Mouse (Mus musculus): ENCODE measurements around the gene Slc48a1. TPM values are rescaled to one million over a fixed set of nuclear protein-coding genes. Genes with fewer than 3 reads are reported as not detected.

Slc48a1 gene
- polyA plus RNA-seq, 1 experiment from 2014 or later = 98.9 TPM

- H3K36me3 ChIP-seq (ENCODE audit: control insufficient read depth, insufficient read depth) = no peaks in the 10 kb centered on the region
- no peak overlapping the region for H3K9ac ChIP-seq (ENCODE audit: low read depth, low read length)
- WGBS (ENCODE audit: insufficient replicate concordance) = 48% methylated on average over 3 of the region's 3 CpGs
- no peaks in the 10 kb centered on the region for H3K9me3 ChIP-seq (replicated peaks; ENCODE audit: control insufficient read depth, low read length)
- no peak overlapping the region for H3K27ac ChIP-seq (ENCODE audit: low read length)
- no peaks in the 10 kb centered on the region for H3K27me3 ChIP-seq (ENCODE audit: control insufficient read depth, insufficient read depth, low read depth, low read length)
- no peak overlapping the region for H3K4me2 ChIP-seq (ENCODE audit: low read depth, low read length)
- ATAC-seq (ENCODE audit: low read depth) = peak; percentile 50; the same call in 1 of the 2 replicates
- peaks cover 39% of the 10 kb centered on the region for H3K4me1 ChIP-seq (ENCODE audit: control insufficient read depth, low read depth, low read length)
- no peak overlapping the region for H3K4me3 ChIP-seq (ENCODE audit: low read depth, low read length)
Measured at GRCm38 (mm10) chr15:97839991-97840455, 61.7 kb downstream of the Slc48a1 start.

- Histone ChIP-seq H3K27me3 (ENCODE audit: control insufficient read depth, insufficient read depth, low read depth, low read length) (no peaks in the 10 kb centered on the region), H3K36me3 (ENCODE audit: control insufficient read depth, insufficient read depth) (no peaks in the 10 kb centered on the region), H3K9me3 (replicated peaks; ENCODE audit: control insufficient read depth, low read length) (no peaks in the 10 kb centered on the region), H3K4me2 (ENCODE audit: low read depth, low read length) (no peak overlapping the region), H3K4me1 (ENCODE audit: control insufficient read depth, low read depth, low read length) (peaks cover 47% of the 10 kb centered on the region), H3K4me3 (ENCODE audit: low read depth, low read length) (no peak overlapping the region), H3K9ac (ENCODE audit: low read depth, low read length) (no peak overlapping the region), H3K27ac (ENCODE audit: low read length) (no peak overlapping the region)
- ATAC-seq (ENCODE audit: low read depth) = no peak
- 68% methylated on average over 1 of the region's 1 CpGs for WGBS (ENCODE audit: insufficient replicate concordance)
Measured at GRCm38 (mm10) chr15:97840781-97841180, 62.5 kb downstream of the Slc48a1 start.

- Histone ChIP-seq H3K4me2 (ENCODE audit: low read depth, low read length) (no peak overlapping the region), H3K9ac (ENCODE audit: low read depth, low read length) (no peak overlapping the region), H3K36me3 (ENCODE audit: control insufficient read depth, insufficient read depth) (no peaks in the 10 kb centered on the region), H3K27ac (ENCODE audit: low read length) (no peak overlapping the region), H3K4me3 (ENCODE audit: low read depth, low read length) (no peak overlapping the region), H3K27me3 (ENCODE audit: control insufficient read depth, insufficient read depth, low read depth, low read length) (no peaks in the 10 kb centered on the region), H3K4me1 (ENCODE audit: control insufficient read depth, low read depth, low read length) (peaks cover 49% of the 10 kb centered on the region), H3K9me3 (replicated peaks; ENCODE audit: control insufficient read depth, low read length) (no peaks in the 10 kb centered on the region)
- 58% methylated on average over 6 of the region's 6 CpGs for WGBS (ENCODE audit: insufficient replicate concordance)
- ATAC-seq (ENCODE audit: low read depth) = no peak
Measured at GRCm38 (mm10) chr15:97841383-97841782, 63.1 kb downstream of the Slc48a1 start.

GRCm38 (mm10) chr15:97842058-97842457 is 63.7 kb downstream of the Slc48a1 start:
- 64% methylated on average over 6 of the region's 6 CpGs for WGBS (ENCODE audit: insufficient replicate concordance)
- no peaks in the 10 kb centered on the region for H3K9me3 ChIP-seq (replicated peaks; ENCODE audit: control insufficient read depth, low read length)
- H3K4me3 ChIP-seq (ENCODE audit: low read depth, low read length) = no peak overlapping the region
- H3K36me3 ChIP-seq (ENCODE audit: control insufficient read depth, insufficient read depth) = no peaks in the 10 kb centered on the region
- H3K27me3 ChIP-seq (ENCODE audit: control insufficient read depth, insufficient read depth, low read depth, low read length) = no peaks in the 10 kb centered on the region
- H3K9ac ChIP-seq (ENCODE audit: low read depth, low read length) = no peak overlapping the region
- ATAC-seq (ENCODE audit: low read depth) = no peak
- no peak overlapping the region; the same call in 1 of the 2 replicates for H3K4me2 ChIP-seq (ENCODE audit: low read depth, low read length)
- no peak overlapping the region for H3K27ac ChIP-seq (ENCODE audit: low read length)
- peaks cover 55% of the 10 kb centered on the region for H3K4me1 ChIP-seq (ENCODE audit: control insufficient read depth, low read depth, low read length)

Other genes with a start within 250 kb of the Slc48a1 start
- 6.8 and 7.2 TPM in 2 replicates for gene Rpap3, start 72.7 kb upstream of the Slc48a1 start, polyA plus RNA-seq (2015; fragmentation: Nextera tagmentation; extraction: Ambion mirVana)
- gene Endou, start 47.2 kb upstream of the Slc48a1 start, polyA plus RNA-seq (2015; fragmentation: Nextera tagmentation; extraction: Ambion mirVana) = 0.06 and 0.21 TPM in 2 replicates
- 1.6 and 2.1 TPM in 2 replicates for gene Rapgef3, start 10.5 kb upstream of the Slc48a1 start, polyA plus RNA-seq (2015; fragmentation: Nextera tagmentation; extraction: Ambion mirVana)
- 4.7 and 5.8 TPM in 2 replicates for gene Hdac7, start 66.0 kb downstream of the Slc48a1 start, polyA plus RNA-seq (2015; fragmentation: Nextera tagmentation; extraction: Ambion mirVana)
- gene Vdr, start 132.1 kb downstream of the Slc48a1 start, polyA plus RNA-seq (2015; fragmentation: Nextera tagmentation; extraction: Ambion mirVana) = 0.13 and 0.30 TPM in 2 replicates
- 12.2 and 14.4 TPM in 2 replicates for gene Tmem106c, start 185.7 kb downstream of the Slc48a1 start, polyA plus RNA-seq (2015; fragmentation: Nextera tagmentation; extraction: Ambion mirVana)
- gene Col2a1, start 226.2 kb downstream of the Slc48a1 start, polyA plus RNA-seq (2015; fragmentation: Nextera tagmentation; extraction: Ambion mirVana) = 0.09 and 0.12 TPM in 2 replicates